Mouse (Mus musculus) erythroid progenitor cell, adult 5-6 weeks (primary cell): ENCODE data around the gene Tspo2. TPM values are rescaled to one million over a fixed set of nuclear protein-coding genes. Genes with fewer than 3 reads are reported as not detected.

Source experiments
- total RNA-seq, 2 experiments: library from RNA; stranded (forward) in 1 of 2; stranded (reverse) in 1 of 2; fragments of 150-400 nt in 1 of 2; fragments of 186-747, 209-891 nt in 1 of 2; gene quantifications; 2 replicates each; pipeline versions ENCODE4 v1.2.3 to v1.2.4; 2015 to 2017; ENCODE audit warnings: low replicate concordance in 2 of 2

Gene Tspo2
- total RNA-seq, 2 experiments from 2014 or later = 464 to 537 TPM

Other genes with a start within 250 kb of the Tspo2 start
- 1.3 and 4.3 TPM in 2 replicates for gene Trem1, start 218.8 kb downstream of the Tspo2 start, total RNA-seq (2015; ENCODE audit: low replicate concordance)
- 1.4 and 5.2 TPM in 2 replicates for gene Trem1, start 218.8 kb downstream of the Tspo2 start, total RNA-seq (2017; ENCODE audit: low replicate concordance)
- 8.0 and 24.9 TPM in 2 replicates for gene Trem3, start 203.7 kb downstream of the Tspo2 start, total RNA-seq (2015; ENCODE audit: low replicate concordance)
- gene Trem3, start 203.7 kb downstream of the Tspo2 start, total RNA-seq (2017; ENCODE audit: low replicate concordance) = 9.3 and 19.0 TPM in 2 replicates
- 2.9 and 4.2 TPM in 2 replicates for gene Treml4, start 187.2 kb downstream of the Tspo2 start, total RNA-seq (2015; ENCODE audit: low replicate concordance)
- gene Treml4, start 187.2 kb downstream of the Tspo2 start, total RNA-seq (2017; ENCODE audit: low replicate concordance) = 3.5 and 16.2 TPM in 2 replicates
- gene Treml2, start 152.0 kb downstream of the Tspo2 start, total RNA-seq (2015; ENCODE audit: low replicate concordance) = 5.8 and 18.4 TPM in 2 replicates
- 5.7 and 7.7 TPM in 2 replicates for gene Treml2, start 152.0 kb downstream of the Tspo2 start, total RNA-seq (2017; ENCODE audit: low replicate concordance)
- 7.9 and 12.6 TPM in 2 replicates for gene B430306N03Rik, start 135.4 kb downstream of the Tspo2 start, total RNA-seq (2015; ENCODE audit: low replicate concordance)
- gene B430306N03Rik, start 135.4 kb downstream of the Tspo2 start, total RNA-seq (2017; ENCODE audit: low replicate concordance) = 2.6 and 8.1 TPM in 2 replicates
- 2.2 TPM in 1 of 2 replicates, not detected in the other for gene Trem2, start 105.1 kb downstream of the Tspo2 start, total RNA-seq (2015; ENCODE audit: low replicate concordance)
- gene Trem2, start 105.1 kb downstream of the Tspo2 start, total RNA-seq (2017; ENCODE audit: low replicate concordance) = 0.26 TPM in 1 of 2 replicates, not detected in the other
- gene Treml1, start 91.6 kb downstream of the Tspo2 start, total RNA-seq (2015; ENCODE audit: low replicate concordance) = not detected in 2 replicates
- gene Treml1, start 91.6 kb downstream of the Tspo2 start, total RNA-seq (2017; ENCODE audit: low replicate concordance) = not detected in 2 replicates
- gene Nfya, start 41.6 kb downstream of the Tspo2 start, total RNA-seq (2015; ENCODE audit: low replicate concordance) = 133 and 142 TPM in 2 replicates
- 69.3 and 110 TPM in 2 replicates for gene Nfya, start 41.6 kb downstream of the Tspo2 start, total RNA-seq (2017; ENCODE audit: low replicate concordance)
- 42.9 and 62.9 TPM in 2 replicates for gene Oard1, start 41.5 kb downstream of the Tspo2 start, total RNA-seq (2015; ENCODE audit: low replicate concordance)
- 81.9 and 87.0 TPM in 2 replicates for gene Oard1, start 41.5 kb downstream of the Tspo2 start, total RNA-seq (2017; ENCODE audit: low replicate concordance)
- not detected in 2 replicates for gene Apobec2, start 18.6 kb downstream of the Tspo2 start, total RNA-seq (2015; ENCODE audit: low replicate concordance)
- gene Apobec2, start 18.6 kb downstream of the Tspo2 start, total RNA-seq (2017; ENCODE audit: low replicate concordance) = not detected in 2 replicates
- 13.4 and 20.5 TPM in 2 replicates for gene Unc5cl, start 3.4 kb upstream of the Tspo2 start, total RNA-seq (2015; ENCODE audit: low replicate concordance)
- gene Unc5cl, start 3.4 kb upstream of the Tspo2 start, total RNA-seq (2017; ENCODE audit: low replicate concordance) = 13.2 and 24.1 TPM in 2 replicates